Mouse (Mus musculus) thymus, postnatal 10 days (tissue): ENCODE measurements around the gene Gm10273.

ENCODE experiments used
- DNase-seq, 2 experiments: peaks; one replicate each; pipeline ENCODE4 v3.0.0; 2021; ENCODE audit warnings: low spot score in 2 of 2

Gene Gm10273

DNA sequence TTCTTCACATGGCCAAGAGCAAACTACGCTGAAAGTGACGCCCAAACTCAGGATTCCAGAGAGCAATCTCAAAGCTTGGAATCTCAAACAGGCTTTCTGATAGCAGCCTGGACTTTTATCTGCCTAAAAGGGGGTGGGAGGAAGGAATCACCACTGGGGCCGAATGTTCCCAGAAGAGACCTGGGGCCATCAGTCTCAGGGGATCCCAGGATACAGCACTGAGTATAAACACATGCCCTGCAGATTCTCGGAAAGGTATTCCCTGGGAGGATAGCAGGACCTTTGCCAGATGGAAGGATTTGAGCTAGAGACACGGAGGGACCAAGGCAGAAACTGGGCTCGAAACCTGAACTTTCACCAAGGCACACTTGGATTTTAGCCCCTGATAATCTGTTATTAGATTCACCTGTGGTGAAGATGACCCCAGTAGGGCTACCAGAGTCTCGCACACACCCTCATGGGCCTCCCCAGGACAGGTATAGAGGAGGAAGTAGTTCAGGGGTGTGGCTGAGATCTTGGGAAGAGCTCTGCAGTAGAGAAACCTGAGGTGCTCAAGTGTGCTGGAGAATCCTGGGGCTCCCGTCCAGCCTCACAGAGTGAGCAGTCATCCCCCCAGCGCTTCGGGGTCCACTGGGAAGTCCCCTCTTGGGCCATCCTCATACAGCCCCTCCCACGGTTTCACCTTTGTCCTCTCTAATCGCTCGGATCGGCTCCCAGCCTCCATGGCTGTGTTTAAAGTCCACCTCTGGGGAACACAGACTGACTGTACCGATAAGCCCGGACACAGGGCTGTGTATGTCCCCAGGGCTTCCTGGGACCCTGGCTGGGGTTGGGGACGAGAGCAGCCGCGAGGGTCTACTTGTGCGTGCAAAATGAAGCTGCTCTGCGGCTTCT is 7.7 kb downstream of the Gm10273 start, which contains the start of gene Pla2g12b:
TSS of gene Pla2g12b (plus strand) at position 762 of the 894 bp plus-strand sequence.
- no peak for DNase-seq

- DNase-seq: no peak
These were observed 8.3 kb downstream of the Gm10273 start for GRCm38 (mm10) chr10:59403793-59404149.

- DNase-seq: no peak
These were observed 13.1 kb downstream of the Gm10273 start for GRCm38 (mm10) chr10:59408499-59408898.

- no peak for DNase-seq
These were observed 14.8 kb downstream of the Gm10273 start for GRCm38 (mm10) chr10:59410264-59410663.

GRCm38 (mm10) chr10:59413711-59414110 is 18.3 kb downstream of the Gm10273 start:
- no peak for DNase-seq

DNA sequence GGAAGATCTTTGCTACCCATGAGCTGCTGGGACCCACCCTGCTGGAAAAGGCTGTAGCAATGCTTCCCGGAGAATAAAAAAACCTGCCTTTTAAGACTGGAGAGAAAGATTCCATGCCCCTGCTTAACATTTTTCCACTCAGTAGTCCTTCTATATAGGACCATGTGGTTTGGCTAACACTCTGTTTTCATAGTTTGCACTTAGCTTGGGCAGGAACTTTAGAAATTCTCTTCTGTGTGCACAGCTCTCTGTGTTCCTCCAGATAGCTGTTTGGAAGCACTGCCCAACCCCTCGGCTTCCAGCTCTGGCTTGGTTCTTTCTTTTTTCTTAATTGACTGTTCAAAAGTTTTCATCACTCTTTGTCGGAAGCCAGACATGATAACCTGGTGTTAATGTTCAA is 21.2 kb downstream of the Gm10273 start:
- DNase-seq: no peak

- no peak for DNase-seq
These were observed 24.1 kb downstream of the Gm10273 start for GRCm38 (mm10) chr10:59419516-59419915.

DNA sequence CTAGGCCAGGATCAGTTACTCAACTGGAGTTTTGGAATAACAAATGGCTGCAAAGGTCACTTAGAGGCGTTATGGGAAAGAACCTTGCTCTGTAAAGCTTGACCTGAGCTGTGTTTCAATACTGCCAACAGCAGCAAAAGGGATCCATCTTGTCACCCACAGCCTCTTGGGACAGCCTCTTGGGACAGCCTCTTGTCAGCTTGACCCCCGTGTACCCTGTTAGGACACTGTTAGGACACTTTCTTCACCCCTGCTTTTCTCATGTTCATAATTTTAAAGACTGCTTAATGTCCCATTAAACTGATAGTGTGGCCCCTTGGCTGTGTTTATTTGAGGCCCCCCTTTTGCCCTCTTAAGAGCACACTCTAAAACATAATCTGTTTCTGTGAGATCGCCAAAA is 29.0 kb downstream of the Gm10273 start:
- no peak for DNase-seq

- no peak for DNase-seq
These were observed 29.9 kb downstream of the Gm10273 start for GRCm38 (mm10) chr10:59425369-59425768.

DNA sequence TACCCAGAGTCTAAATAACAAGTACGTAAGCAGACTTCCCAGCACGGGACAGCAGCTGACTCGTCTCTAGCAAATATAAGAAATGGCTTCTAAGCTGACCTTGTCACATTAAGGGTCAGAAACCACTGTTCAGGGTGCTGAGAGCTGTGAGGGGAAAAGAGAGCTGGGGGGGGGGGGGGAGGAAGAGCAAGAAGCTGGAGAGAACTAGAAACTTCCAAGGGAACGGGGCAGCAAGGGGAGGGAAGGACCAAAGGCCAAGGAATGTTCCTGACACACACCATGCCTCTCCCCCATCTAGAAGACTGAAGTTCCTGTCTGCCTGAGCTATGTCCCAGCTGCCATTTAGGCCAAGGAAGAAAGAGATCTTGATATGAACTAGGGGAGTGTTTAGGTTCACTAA is 30.9 kb downstream of the Gm10273 start:
- DNase-seq: no peak

- no peak for DNase-seq
These were observed 34.2 kb downstream of the Gm10273 start for GRCm38 (mm10) chr10:59429448-59430135.

DNA sequence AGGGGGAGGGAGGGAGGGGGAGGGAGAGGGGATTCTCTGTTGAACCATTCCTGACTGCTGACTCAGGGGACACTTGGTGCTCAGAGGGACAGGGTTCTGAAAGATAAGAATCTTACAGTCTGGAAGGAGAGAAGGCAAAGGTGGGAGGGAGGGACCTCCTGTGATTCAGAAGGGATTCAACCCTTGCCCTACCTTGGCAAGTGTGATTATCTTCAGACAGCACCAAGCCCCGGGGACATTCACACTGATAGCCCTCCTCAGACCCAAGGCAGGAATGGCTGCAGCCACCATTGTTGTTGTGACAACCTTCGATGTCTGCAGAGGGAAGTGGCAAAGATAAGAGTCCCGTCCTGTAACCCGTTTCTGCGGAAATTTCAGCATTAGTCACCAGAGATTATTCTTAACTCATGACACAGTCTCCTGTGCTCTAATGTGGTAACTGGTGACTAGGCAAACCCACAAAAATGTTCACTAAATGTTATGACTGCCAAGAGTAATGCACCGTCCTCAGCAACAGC is 35.3 kb downstream of the Gm10273 start:
- DNase-seq: no peak

DNA sequence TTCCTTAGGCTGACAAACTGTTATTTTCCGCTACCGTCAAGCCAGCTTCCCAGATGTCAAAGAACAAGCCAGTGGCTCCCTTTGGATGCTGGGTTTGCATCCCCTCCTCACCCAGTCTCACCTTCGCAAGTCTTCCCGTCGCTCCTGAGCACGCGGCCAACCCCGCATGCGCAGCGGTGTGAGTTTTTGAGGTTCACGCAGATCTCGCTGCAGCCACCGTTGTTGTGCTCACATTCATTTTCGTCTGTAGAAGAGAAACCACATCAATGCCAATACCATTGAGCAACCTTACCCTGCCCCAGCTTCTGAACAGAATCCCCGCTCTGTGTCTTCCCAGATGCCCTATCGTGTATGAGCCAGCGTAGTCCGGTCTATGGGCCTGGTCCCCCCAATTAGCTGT is 40.3 kb downstream of the Gm10273 start:
- DNase-seq: no peak

GRCm38 (mm10) chr10:59438651-59439050 is 43.2 kb downstream of the Gm10273 start:
- no peak for DNase-seq

DNA sequence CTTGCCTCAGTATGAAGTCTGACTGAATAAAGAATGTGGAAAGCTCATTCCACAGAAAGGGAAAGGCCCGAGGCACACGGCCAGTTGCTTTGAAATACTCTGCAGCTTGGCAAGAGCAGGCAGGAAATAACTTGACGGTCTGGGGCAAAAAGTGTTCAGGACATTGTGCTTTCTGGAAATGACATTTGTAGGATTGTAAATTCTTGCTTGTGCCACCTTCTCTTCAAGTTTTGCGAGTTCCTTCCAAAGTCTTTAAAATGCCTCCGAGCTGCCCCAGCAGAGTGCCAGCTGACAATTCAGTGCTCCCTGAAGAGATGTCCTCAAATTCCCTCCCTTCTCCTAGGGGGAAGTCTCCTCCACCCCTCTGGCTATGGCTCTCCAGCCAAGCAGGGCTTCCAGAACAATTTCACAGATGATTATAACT is 44.1 kb downstream of the Gm10273 start:
- no peak for DNase-seq

DNA sequence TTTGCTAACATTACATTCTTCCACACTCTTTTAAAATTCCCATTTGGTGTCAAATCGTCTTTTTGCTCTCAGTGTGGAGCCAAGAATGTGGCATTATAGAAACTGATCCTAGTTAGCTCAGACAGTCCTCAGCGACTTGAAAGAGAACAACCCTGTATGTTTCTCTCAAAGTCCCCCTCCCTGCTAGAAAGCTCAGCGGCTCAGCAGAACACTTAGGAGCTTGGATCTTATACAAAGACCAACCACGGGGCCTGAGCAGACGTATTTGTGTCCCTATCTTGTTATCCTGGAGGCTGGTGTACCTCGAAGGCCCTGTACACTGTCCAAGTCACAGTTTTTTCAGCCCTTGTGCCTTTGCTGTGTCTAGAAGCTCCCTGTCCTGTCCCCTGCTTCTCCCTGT is 44.7 kb downstream of the Gm10273 start:
- DNase-seq: no peak

DNA sequence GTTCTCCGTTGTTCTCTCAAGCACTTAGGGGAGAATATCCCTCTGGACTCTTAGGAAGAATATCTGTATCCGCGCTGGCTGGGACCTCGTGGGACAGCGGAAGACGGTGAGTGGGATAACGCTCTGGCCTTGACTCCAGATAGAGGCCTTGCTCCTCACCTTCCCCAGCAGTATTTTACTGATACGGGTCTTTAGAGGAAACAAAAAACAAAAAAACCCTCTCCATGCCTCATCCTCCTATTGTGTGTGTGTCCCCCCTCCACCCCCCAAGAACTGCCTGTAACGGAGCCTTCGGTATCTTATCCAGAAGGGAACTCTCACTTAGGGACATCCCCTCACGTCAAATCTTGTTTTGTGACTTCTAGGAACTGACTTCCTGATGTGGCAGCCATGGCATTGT is 46.3 kb downstream of the Gm10273 start, which contains the start of gene Oit3:
TSS of gene Oit3 (minus strand) at position 44 of the 400 bp plus-strand sequence.
- DNase-seq: no peak

- no peak for DNase-seq
These were observed 47.8 kb downstream of the Gm10273 start for GRCm38 (mm10) chr10:59443212-59443611.

- DNase-seq: no peak
These were observed 48.7 kb downstream of the Gm10273 start for GRCm38 (mm10) chr10:59444106-59444505.

- no peak for DNase-seq
These were observed 49.2 kb downstream of the Gm10273 start for GRCm38 (mm10) chr10:59444635-59445034.
